Mouse (Mus musculus) forebrain, postnatal 0 days (tissue): ENCODE measurements at regions not wholly inside any gene's neighbourhood (a gene's known extent, or its start where the extent isn't known, plus 50 kb on each side); places are given as distances from the start of the nearest gene placed in this dataset.

Experiments
- ATAC-seq: fragments of 200-750 bp; cut with Nextera tagmentation; 2 replicates; pipeline ENCODE4 v1.8.0; 2017; ENCODE audit warnings: mild to moderate bottlenecking, moderate library complexity
- DNase-seq: peaks from one replicate; pipeline ENCODE4 v3.0.0-alpha.2; 2015
- H3K27ac ChIP-seq: fragments of 300-500 bp; sonication (generic); 2 replicates; pipeline ENCODE4 v1.5.1; 2014; ENCODE audit warnings: low read depth, mild to moderate bottlenecking, antibody characterized with exemption, low read length, moderate library complexity, mixed read lengths
- H3K27me3 ChIP-seq: fragments of 300-500 bp; sonication (generic); 2 replicates; pipeline ENCODE4 v1.6.1; 2014; ENCODE audit warnings: mild to moderate bottlenecking, low read length, mixed read lengths; ENCODE audit not compliant: insufficient read depth
- H3K36me3 ChIP-seq: fragments of 300-500 bp; sonication (generic); 2 replicates; pipeline ENCODE4 v1.6.1; 2014; ENCODE audit warnings: mild to moderate bottlenecking, moderate library complexity; ENCODE audit not compliant: insufficient read depth
- H3K4me1 ChIP-seq: fragments of 300-500 bp; sonication (generic); 2 replicates; pipeline ENCODE4 v1.6.1; 2014; ENCODE audit warnings: antibody characterized with exemption; ENCODE audit not compliant: insufficient read depth
- H3K4me2 ChIP-seq: fragments of 300-500 bp; sonication (generic); 2 replicates; pipeline ENCODE4 v1.6.1; 2014; ENCODE audit warnings: low read depth, mild to moderate bottlenecking, moderate library complexity
- H3K4me3 ChIP-seq: fragments of 300-500 bp; sonication (generic); 2 replicates; pipeline ENCODE4 v1.5.1; 2014; ENCODE audit warnings: low read depth, low read length, mixed read lengths
- H3K9ac ChIP-seq: fragments of 300-500 bp; sonication (generic); 2 replicates; pipeline ENCODE4 v1.6.1; 2014; ENCODE audit warnings: mild to moderate bottlenecking
- H3K9me3 ChIP-seq: fragments of 300-500 bp; sonication (generic); 2 replicates; pipeline ENCODE4 v1.6.1; 2016; ENCODE audit warnings: low read length
- CTCF ChIP-seq: sonication (generic); IDR thresholded peaks from 2 replicates; pipeline ENCODE4 v1.5.1; 2016; ENCODE audit warnings: antibody characterized with exemption, control low read depth, low read depth
- WGBS: fragments of 180-500 bp; shearing (Covaris S2); extraction: QIAGEN DNeasy Blood & Tissue Kit; methylation state at CpG from one replicate; pipeline ENCODE4 v1.1.7; 2014; 5-methylcytosine and 5-hydroxymethylcytosine counted together

- Histone ChIP-seq H3K27me3 (no peaks in the 10 kb centered on the region), H3K9ac (no peak overlapping the region), H3K36me3 (no peaks in the 10 kb centered on the region), H3K4me3 (no peak overlapping the region), H3K4me1 (peaks cover under 1% of the 10 kb centered on the region; the same call in 1 of the 2 replicates), H3K9me3 (no peaks in the 10 kb centered on the region), H3K27ac (no peak overlapping the region), H3K4me2 (no peak overlapping the region)
- no peak for ATAC-seq
- no peak for DNase-seq
- TF ChIP-seq CTCF, result no peak
- 77% methylated on average over 5 of the region's 5 CpGs for WGBS
These were observed 129.6 kb upstream of the Tbx20 start for GRCm38 (mm10) chr9:24903706-24904105.

- no peak overlapping the region for H3K27ac ChIP-seq
- H3K9ac ChIP-seq, result no peak overlapping the region
- H3K36me3 ChIP-seq, result no peaks in the 10 kb centered on the region
- 0 out of 2 replicates have a peak overlapping the region, but pooled peaks have one; percentile 14 for H3K4me2 ChIP-seq
- WGBS, result 35% methylated on average over 8 of the region's 8 CpGs
- H3K4me3 ChIP-seq, result no peak overlapping the region
- no peaks in the 10 kb centered on the region for H3K27me3 ChIP-seq
- peak; percentile 68 for DNase-seq
- ATAC-seq, result peak; percentile 83
- H3K4me1 ChIP-seq, result peaks cover 10% of the 10 kb centered on the region; the same call in 1 of the 2 replicates
- no peaks in the 10 kb centered on the region for H3K9me3 ChIP-seq
- no peak for TF ChIP-seq CTCF
These were observed 135.2 kb upstream of the Tbx20 start for GRCm38 (mm10) chr9:24909086-24909979.

GRCm38 (mm10) chr9:24910738-24911137 lies 136.6 kb upstream of the Tbx20 start:
- no peak for TF ChIP-seq CTCF
- Histone ChIP-seq H3K4me2 (no peak overlapping the region), H3K4me1 (peaks cover 10% of the 10 kb centered on the region; the same call in 1 of the 2 replicates), H3K9me3 (no peaks in the 10 kb centered on the region), H3K36me3 (no peaks in the 10 kb centered on the region), H3K27ac (no peak overlapping the region), H3K4me3 (no peak overlapping the region), H3K9ac (no peak overlapping the region), H3K27me3 (no peaks in the 10 kb centered on the region)
- DNase-seq (peak; percentile 13), ATAC-seq (peak; percentile 81)
- WGBS, result 64% methylated on average over 5 of the region's 5 CpGs

- no peak overlapping the region for H3K4me2 ChIP-seq
- H3K9ac ChIP-seq, result no peak overlapping the region
- no peak overlapping the region for H3K4me3 ChIP-seq
- no peak for ATAC-seq
- H3K27me3 ChIP-seq, result no peaks in the 10 kb centered on the region
- no peak overlapping the region for H3K27ac ChIP-seq
- WGBS, result 96% methylated on average over 9 of the region's 9 CpGs
- no peaks in the 10 kb centered on the region for H3K36me3 ChIP-seq
- H3K9me3 ChIP-seq, result no peaks in the 10 kb centered on the region
- no peak for DNase-seq
- no peaks in the 10 kb centered on the region for H3K4me1 ChIP-seq
- TF ChIP-seq CTCF, result no peak
These were observed 145.9 kb upstream of the Tbx20 start for GRCm38 (mm10) chr9:24920031-24920445.

- ATAC-seq (no peak), DNase-seq (no peak)
- no peak for TF ChIP-seq CTCF
- no peaks in the 10 kb centered on the region for H3K36me3 ChIP-seq
- WGBS, result 39% methylated on average over 4 of the region's 4 CpGs
- no peaks in the 10 kb centered on the region for H3K27me3 ChIP-seq
- H3K9me3 ChIP-seq, result no peaks in the 10 kb centered on the region
- H3K4me2 ChIP-seq, result no peak overlapping the region
- no peak overlapping the region for H3K27ac ChIP-seq
- no peaks in the 10 kb centered on the region for H3K4me1 ChIP-seq
- H3K9ac ChIP-seq, result no peak overlapping the region
- no peak overlapping the region for H3K4me3 ChIP-seq
These were observed 148.2 kb upstream of the Tbx20 start for GRCm38 (mm10) chr9:24922051-24922860.

GRCm38 (mm10) chr9:24923514-24923913 lies 149.4 kb upstream of the Tbx20 start:
- no peaks in the 10 kb centered on the region for H3K36me3 ChIP-seq
- DNase-seq (no peak), ATAC-seq (no peak)
- no peaks in the 10 kb centered on the region for H3K9me3 ChIP-seq
- H3K27me3 ChIP-seq, result no peaks in the 10 kb centered on the region
- H3K9ac ChIP-seq, result no peak overlapping the region
- no peak overlapping the region for H3K4me3 ChIP-seq
- 94% methylated on average over 5 of the region's 5 CpGs for WGBS
- TF ChIP-seq CTCF, result no peak
- no peak overlapping the region for H3K4me2 ChIP-seq
- no peaks in the 10 kb centered on the region for H3K4me1 ChIP-seq
- no peak overlapping the region for H3K27ac ChIP-seq

GRCm38 (mm10) chr9:24937731-24938130 lies 151.5 kb upstream of the Gm10181 start:
- no peak for DNase-seq
- no peak overlapping the region for H3K27ac ChIP-seq
- H3K4me3 ChIP-seq, result no peak overlapping the region
- H3K9ac ChIP-seq, result no peak overlapping the region
- H3K36me3 ChIP-seq, result no peaks in the 10 kb centered on the region
- no peaks in the 10 kb centered on the region for H3K27me3 ChIP-seq
- WGBS, result 58% methylated on average over 3 of the region's 3 CpGs
- 0 out of 2 replicates have a peak, but pooled peaks have one; percentile 16 for TF ChIP-seq CTCF
- H3K4me2 ChIP-seq, result no peak overlapping the region
- no peak for ATAC-seq
- H3K4me1 ChIP-seq, result no peaks in the 10 kb centered on the region
- H3K9me3 ChIP-seq, result no peaks in the 10 kb centered on the region
